Comparison of ENCODE assay signal across 16 mouse cellular contexts in the genomic region with DNA sequence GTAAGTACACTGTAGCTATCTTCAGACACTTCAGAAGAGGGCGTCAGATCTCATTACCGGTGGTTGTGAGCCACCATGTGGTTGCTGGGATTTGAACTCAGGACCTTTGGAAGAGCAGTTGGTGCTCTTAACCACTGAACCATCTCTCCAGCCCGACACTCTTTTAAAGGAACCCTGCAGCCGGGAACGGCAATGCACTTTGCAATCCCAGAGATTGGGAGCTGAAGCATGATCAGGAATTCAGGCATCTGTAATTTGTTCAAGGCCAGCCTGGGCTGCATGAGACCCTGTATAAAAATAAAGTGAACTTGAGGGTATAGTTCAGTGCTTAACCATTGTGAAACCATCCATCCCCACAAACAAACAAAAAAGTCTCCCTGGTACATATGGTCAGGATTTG. TPM values are rescaled to one million over a fixed set of nuclear protein-coding genes. Genes with fewer than 3 reads are reported as not detected.
DNase-seq lines count a peak whose midpoint lies in the region; ATAC-seq and TF ChIP-seq lines count a peak whose summit lies in the region.
"Not testable (repeated sequence)": the region's sequence is repeated elsewhere in the genome, so short reads cannot be mapped to it uniquely, and the experiment has no call there.
"Had no signal": no experiment of that assay in that cellular context is flagged by ENCODE, and none has a peak within 500 bp of the region (broad histone marks: within the 10 kb centered on the region; RNA-seq: fewer than 3 reads in every experiment).

No protein-coding gene starts in this region.

- not testable (repeated sequence) for H3K4me2 ChIP-seq in hindbrain, embryonic 16.5 days (ENCODE audit: low read length); midbrain, embryonic 13.5 days (replicated peaks); midbrain, embryonic 16.5 days (ENCODE audit: low read length)

- H3K9ac ChIP-seq in hindbrain, embryonic 16.5 days (ENCODE audit: low read depth, low read length); midbrain, embryonic 13.5 days (replicated peaks); midbrain, embryonic 16.5 days (ENCODE audit: low read depth, low read length): not testable (repeated sequence)

- not testable (repeated sequence) for H3K36me3 ChIP-seq in hindbrain, embryonic 16.5 days (ENCODE audit: control insufficient read depth, insufficient read depth, low read length); midbrain, embryonic 13.5 days; midbrain, embryonic 16.5 days (ENCODE audit: control insufficient read depth, insufficient read depth, low read length)

- H3K27ac ChIP-seq in cortical plate, adult 2 months (ENCODE audit: insufficient read depth, low read length); hindbrain, embryonic 16.5 days (ENCODE audit: low read depth, low read length); midbrain, embryonic 13.5 days; midbrain, embryonic 16.5 days (ENCODE audit: low read length): not testable (repeated sequence)

- 0 out of 2 replicates have a peak, but pooled peaks have one; percentile 19 for ATAC-seq in hindbrain, embryonic 16.5 days
- peak; percentile 34; the same call in 1 of the 2 replicates for ATAC-seq in midbrain, embryonic 13.5 days
- peak; percentile 55; the same call in 1 of the 2 replicates for ATAC-seq in midbrain, embryonic 16.5 days

- H3K4me1 ChIP-seq in cortical plate, adult 2 months (ENCODE audit: control insufficient read depth, insufficient read depth, low read length); hindbrain, embryonic 16.5 days (ENCODE audit: control insufficient read depth, insufficient read depth, low read depth, low read length); midbrain, embryonic 13.5 days (replicated peaks); midbrain, embryonic 16.5 days (ENCODE audit: control insufficient read depth, insufficient read depth, low read length): not testable (repeated sequence)

- DNase-seq in heart, adult 11 months = peak; percentile 65

- not testable (repeated sequence) for TF ChIP-seq CTCF in cortical plate, adult 2 months (IDR thresholded peaks at IDR 0.05; ENCODE audit: extremely low read depth, insufficient read depth, low read length)

- not testable (repeated sequence) for H3K27me3 ChIP-seq in hindbrain, embryonic 16.5 days (replicated peaks; ENCODE audit: control insufficient read depth, insufficient read depth, low read length); midbrain, embryonic 13.5 days; midbrain, embryonic 16.5 days (ENCODE audit: control insufficient read depth, insufficient read depth, low read depth, low read length)

- TF ChIP-seq POLR2A in cortical plate, adult 2 months (IDR thresholded peaks at IDR 0.05; ENCODE audit: extremely low read depth, insufficient read depth, low read length) = not testable (repeated sequence)

- WGBS in hindbrain, embryonic 16.5 days = 79% methylated on average over 5 of the region's 5 CpGs
- 77% methylated on average over 5 of the region's 5 CpGs for WGBS in midbrain, embryonic 13.5 days
- WGBS in midbrain, embryonic 16.5 days = 79% methylated on average over 5 of the region's 5 CpGs

- not testable (repeated sequence) for H3K9me3 ChIP-seq in hindbrain, embryonic 16.5 days (ENCODE audit: control insufficient read depth, low read length); midbrain, embryonic 13.5 days; midbrain, embryonic 16.5 days (replicated peaks; ENCODE audit: control insufficient read depth, low read length, poor library complexity, severe bottlenecking)

- peak overlapping the region; percentile 59; the same call in 1 of the 2 replicates for H3K4me3 ChIP-seq in cortical plate, adult 2 months (ENCODE audit: insufficient read depth, low read length)
- not testable (repeated sequence) for H3K4me3 ChIP-seq in hindbrain, embryonic 16.5 days (ENCODE audit: low read length); midbrain, embryonic 13.5 days (replicated peaks); midbrain, embryonic 16.5 days (ENCODE audit: low read depth, low read length)

RNA-seq across cellular contexts. Expression of gene Zfp791, which starts 2.6 kb away (rescaled TPM):
- polyA plus RNA-seq in cortical plate, adult 2 months (2012; rRNA removed) = 3.7 and 4.2 TPM in 2 replicates
- polyA plus RNA-seq in hindbrain, embryonic 16.5 days (2015; fragmentation: Nextera tagmentation; extraction: Ambion mirVana) = 4.3 and 4.6 TPM in 2 replicates
- polyA plus RNA-seq in midbrain, embryonic 13.5 days (2015; fragmentation: Nextera tagmentation; extraction: Ambion mirVana) = 2.6 and 2.9 TPM in 2 replicates
- 4.6 and 5.3 TPM in 2 replicates for polyA plus RNA-seq in midbrain, embryonic 16.5 days (2015; fragmentation: Nextera tagmentation; extraction: Ambion mirVana)

RNA-seq across cellular contexts. Expression of gene Cks1brt, which starts 31.5 kb away (rescaled TPM):
- polyA plus RNA-seq in cortical plate, adult 2 months (2012; rRNA removed) = not detected in 2 replicates
- not detected in 2 replicates for polyA plus RNA-seq in hindbrain, embryonic 16.5 days (2015; fragmentation: Nextera tagmentation; extraction: Ambion mirVana)
- not detected in 2 replicates for polyA plus RNA-seq in midbrain, embryonic 13.5 days (2015; fragmentation: Nextera tagmentation; extraction: Ambion mirVana)
- not detected in 2 replicates for polyA plus RNA-seq in midbrain, embryonic 16.5 days (2015; fragmentation: Nextera tagmentation; extraction: Ambion mirVana)
- polyA plus RNA-seq: adrenal gland, adult 2 months; brain, embryonic 14.5 days; C2C12; embryonic facial prominence, embryonic 11.5 days; embryonic facial prominence, embryonic 13.5 days; embryonic facial prominence, embryonic 15.5 days; erythroblast, embryonic 14.5 days; forebrain, embryonic 10.5 days; forebrain, embryonic 12.5 days; forebrain, embryonic 14.5 days; forebrain, embryonic 16.5 days had no signal

RNA-seq across cellular contexts. Expression of gene Man2b1, which starts 37.2 kb away (rescaled TPM):
- polyA plus RNA-seq in cortical plate, adult 2 months (2012; rRNA removed) = 49.2 and 50.1 TPM in 2 replicates
- 23.1 TPM in 2 replicates for polyA plus RNA-seq in hindbrain, embryonic 16.5 days (2015; fragmentation: Nextera tagmentation; extraction: Ambion mirVana)
- polyA plus RNA-seq in midbrain, embryonic 13.5 days (2015; fragmentation: Nextera tagmentation; extraction: Ambion mirVana) = 16.6 and 17.3 TPM in 2 replicates
- polyA plus RNA-seq in midbrain, embryonic 16.5 days (2015; fragmentation: Nextera tagmentation; extraction: Ambion mirVana) = 18.1 and 18.2 TPM in 2 replicates

RNA-seq across cellular contexts. Expression of gene Wdr83, which starts 39.1 kb away (rescaled TPM):
- 54.7 and 56.4 TPM in 2 replicates for polyA plus RNA-seq in cortical plate, adult 2 months (2012; rRNA removed)
- polyA plus RNA-seq in hindbrain, embryonic 16.5 days (2015; fragmentation: Nextera tagmentation; extraction: Ambion mirVana) = 45.5 and 50.6 TPM in 2 replicates
- 64.1 and 68.8 TPM in 2 replicates for polyA plus RNA-seq in midbrain, embryonic 13.5 days (2015; fragmentation: Nextera tagmentation; extraction: Ambion mirVana)
- 57.5 and 57.9 TPM in 2 replicates for polyA plus RNA-seq in midbrain, embryonic 16.5 days (2015; fragmentation: Nextera tagmentation; extraction: Ambion mirVana)

RNA-seq across cellular contexts. Expression of gene Wdr83os, which starts 39.7 kb away (rescaled TPM):
- 120 and 139 TPM in 2 replicates for polyA plus RNA-seq in cortical plate, adult 2 months (2012; rRNA removed)
- polyA plus RNA-seq in hindbrain, embryonic 16.5 days (2015; fragmentation: Nextera tagmentation; extraction: Ambion mirVana) = 111 and 116 TPM in 2 replicates
- polyA plus RNA-seq in midbrain, embryonic 13.5 days (2015; fragmentation: Nextera tagmentation; extraction: Ambion mirVana) = 134 and 137 TPM in 2 replicates
- polyA plus RNA-seq in midbrain, embryonic 16.5 days (2015; fragmentation: Nextera tagmentation; extraction: Ambion mirVana) = 129 and 133 TPM in 2 replicates
